Mouse (Mus musculus) mesoderm, embryonic 11.5 days (tissue): ENCODE results near the gene Vmn2r106.

Source experiments
- DNase-seq: peaks from one replicate; pipeline ENCODE4 v3.0.0-alpha.2; 2012; ENCODE audit warnings: low read depth, low spot score

The Vmn2r106 gene

DNA sequence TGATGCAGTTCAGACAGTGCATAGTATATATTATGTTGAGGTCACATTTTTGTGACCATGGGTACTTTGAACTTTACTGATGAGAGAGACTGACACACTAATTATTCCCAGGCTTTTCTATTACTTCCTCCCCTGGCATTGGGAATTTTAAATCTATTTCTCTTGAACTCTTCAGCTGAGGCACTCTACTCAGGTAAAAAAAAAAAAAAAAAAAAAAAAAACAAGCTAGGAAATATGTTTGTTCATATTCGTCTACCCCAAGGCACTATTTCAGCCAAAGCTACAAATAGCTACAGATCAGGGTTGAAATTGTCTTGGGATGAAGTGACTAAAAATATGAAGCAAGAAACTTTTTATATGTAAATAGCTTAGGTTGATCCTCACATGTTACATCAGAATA, at the start of gene Vmn2r106:
Gene Vmn2r106 (minus strand): TSS at position 101 of the 400 bp plus-strand sequence.
- DNase-seq = no peak

- no peak for DNase-seq
These were observed 20.4 kb upstream of the Vmn2r106 start for GRCm38 (mm10) chr17:20305790-20306189.

DNA sequence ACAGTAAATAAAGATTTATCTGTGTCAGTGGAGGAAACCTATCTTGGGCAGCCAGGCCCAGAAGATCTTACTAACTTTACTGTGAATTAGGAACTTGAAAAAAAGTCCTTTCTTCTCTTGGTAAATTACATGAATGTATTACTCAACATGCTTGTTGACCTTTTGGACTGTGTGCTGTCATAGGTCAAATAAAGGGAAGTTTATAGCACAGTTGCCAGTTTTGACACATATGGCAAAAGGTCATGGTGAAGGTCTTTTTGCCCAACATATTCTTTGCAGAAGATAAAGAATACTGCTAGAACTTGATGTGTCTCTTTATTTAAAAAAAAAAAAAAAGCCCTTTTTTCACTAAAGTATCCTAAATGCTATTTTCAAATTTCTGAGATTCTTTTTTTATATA, 1.6 kb upstream of the Vmn2r106 start:
- DNase-seq = no peak

GRCm38 (mm10) chr17:20255522-20255921, 29.8 kb downstream of the Vmn2r106 start:
- DNase-seq = no peak

GRCm38 (mm10) chr17:20234952-20235351, 50.4 kb downstream of the Vmn2r106 start, which contains the start of gene Vmn2r105:
Gene Vmn2r105, minus strand, starts transcription at chr17:20235052.
- no peak for DNase-seq
